Mouse (Mus musculus) lung, postnatal 0 days (tissue): Measurements from ENCODE around the gene Arhgef15.

Experiments
- CTCF ChIP-seq: IDR thresholded peaks from 2 replicates; pipeline ENCODE4 v1.5.1; 2016; ENCODE audit warnings: antibody characterized with exemption, mild to moderate bottlenecking
- EP300 ChIP-seq: IDR thresholded peaks from 2 replicates; pipeline ENCODE4 v1.6.1; 2016; ENCODE audit warnings: antibody characterized with exemption, mild to moderate bottlenecking, control low read depth

DNA sequence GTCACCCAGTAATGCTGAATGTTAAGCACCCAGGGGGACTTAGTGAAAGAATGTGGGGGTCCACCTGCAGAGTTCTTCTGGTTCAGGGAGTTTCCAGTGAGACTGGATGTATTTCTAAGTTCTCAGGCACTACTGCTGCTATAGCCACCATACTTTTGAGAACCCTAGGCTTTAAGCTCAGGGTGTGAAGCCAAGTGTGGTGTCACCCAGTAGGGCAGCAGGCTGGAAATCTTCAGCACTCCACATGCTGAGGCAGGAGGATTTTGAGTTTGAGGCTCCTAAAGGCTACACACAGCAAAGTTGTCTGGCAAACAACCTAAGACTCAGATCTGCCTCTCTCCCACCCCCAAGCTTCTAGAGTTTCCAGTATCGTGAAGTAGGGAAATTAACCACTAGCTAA is 9.3 kb upstream of the Arhgef15 start:
- TF ChIP-seq CTCF (no peak), EP300 (no peak)
